Mouse (Mus musculus) macrophage (primary cell): ENCODE measurements around the gene Mfsd4b3. TPM values are rescaled to one million over a fixed set of nuclear protein-coding genes. Genes with fewer than 3 reads are reported as not detected.
"Not testable (repeated sequence)": the region's sequence is repeated elsewhere in the genome, so short reads cannot be mapped to it uniquely, and the experiment has no call there.

Experiments used
- H3K27ac ChIP-seq: fragments of 350-480 bp; formaldehyde crosslinking; 2 replicates; pipeline ENCODE4 v1.9.0; 2021
- H3K36me3 ChIP-seq: fragments of 350-480 bp; formaldehyde crosslinking; 2 replicates; pipeline ENCODE4 v1.9.0; 2021; ENCODE audit errors: inconsistent target
- H3K4me3 ChIP-seq: fragments of 350-480 bp; formaldehyde crosslinking; 2 replicates; pipeline ENCODE4 v1.9.0; 2021; ENCODE audit errors: inconsistent target
- H3K79me2 ChIP-seq: fragments of 350-480 bp; formaldehyde crosslinking; 2 replicates; pipeline ENCODE4 v1.9.0; 2021; ENCODE audit errors: inconsistent target
- WGBS: methylation state at CpG from one replicate; pipeline ENCODE4 v1.1.7; 2026; ENCODE audit warnings: inconsistent platforms; ENCODE audit not compliant: missing documents; 5-methylcytosine and 5-hydroxymethylcytosine counted together
- polyA plus RNA-seq: library from polyadenylated mRNA; stranded (reverse); fragments of 250-400 nt; gene quantifications from 3 replicates; pipeline ENCODE4 v1.2.4, GENCODE M21; 2018; ENCODE audit warnings: inconsistent platforms
- total RNA-seq, 78 experiments: library from RNA; depleted of rRNA; stranded (reverse); fragments of 250-400 nt; gene quantifications; 1 replicate in 9 of 78; 2 replicates in 24 of 78; 3 replicates in 43 of 78; 4 replicates in 2 of 78; pipeline ENCODE4 v1.2.4; 2018; ENCODE audit warnings: inconsistent platforms in 56 of 78

Gene Mfsd4b3
- 1 to 10 TPM in 12 of 26 experiments, under 1 TPM in 7, not detected in 7; 0.60 to 3.1 (median 1.3) TPM for total RNA-seq (2018; cell fraction: chromatin; rRNA removed)
- 1 to 10 TPM; 1.3 to 4.1 (median 2.9) TPM for total RNA-seq (2018; cell fraction: cytosol; rRNA removed)
- 1 to 10 TPM in 23 of 26 experiments, under 1 TPM in 3; 0.35 to 5.9 (median 2.6) TPM for total RNA-seq (2018; cell fraction: nucleus; rRNA removed)
- 1.5 to 2.7 TPM (median 2.0 TPM) in 3 replicates for polyA plus RNA-seq

GRCm38 (mm10) chr10:39959761-39960440 lies at the start of gene Mfsd4b3:
TSS of gene Mfsd4b3 (minus strand) at chr10:39960153.
- WGBS, result 1% methylated on average over 38 of the region's 38 CpGs
- Histone ChIP-seq H3K27ac (peak within 1 kb of the TSS; percentile 87), H3K79me2 (no peaks in the 10 kb centered on the region), H3K4me3 (peak within 1 kb of the TSS; percentile 39), H3K36me3 (no peaks in the 10 kb centered on the region)

GRCm38 (mm10) chr10:40009591-40009990 lies 49.6 kb upstream of the Mfsd4b3 start:
- Histone ChIP-seq H3K36me3 (no peaks in the 10 kb centered on the region), H3K79me2 (no peaks in the 10 kb centered on the region), H3K27ac (no peak overlapping the region), H3K4me3 (no peak overlapping the region)
- WGBS, result 84% methylated on average over 11 of the region's 11 CpGs

- 90% methylated on average over 4 of the region's 4 CpGs for WGBS
- H3K79me2 ChIP-seq, H3K4me3 ChIP-seq, H3K36me3 ChIP-seq, H3K27ac ChIP-seq: not testable (repeated sequence)
Measured at GRCm38 (mm10) chr10:40008847-40009246, 48.9 kb upstream of the Mfsd4b3 start.

GRCm38 (mm10) chr10:40007953-40008352 lies 48.0 kb upstream of the Mfsd4b3 start:
- Histone ChIP-seq H3K4me3 (no peak overlapping the region), H3K36me3 (no peaks in the 10 kb centered on the region), H3K27ac (no peak overlapping the region), H3K79me2 (no peaks in the 10 kb centered on the region)
- 96% methylated on average over 3 of the region's 4 CpGs for WGBS

- WGBS, result 92% methylated on average over 10 of the region's 10 CpGs
- Histone ChIP-seq H3K4me3 (no peak overlapping the region), H3K79me2 (no peaks in the 10 kb centered on the region), H3K27ac (no peak overlapping the region), H3K36me3 (no peaks in the 10 kb centered on the region)
Measured at GRCm38 (mm10) chr10:40006963-40007362, 47.0 kb upstream of the Mfsd4b3 start.

- no peak overlapping the region for H3K27ac ChIP-seq
- 92% methylated on average over 2 of the region's 2 CpGs for WGBS
- no peaks in the 10 kb centered on the region for H3K79me2 ChIP-seq
- no peak overlapping the region for H3K4me3 ChIP-seq
- no peaks in the 10 kb centered on the region for H3K36me3 ChIP-seq
Measured at GRCm38 (mm10) chr10:40000746-40001145, 40.8 kb upstream of the Mfsd4b3 start.

- Histone ChIP-seq H3K27ac (no peak overlapping the region), H3K79me2 (no peaks in the 10 kb centered on the region), H3K4me3 (no peak overlapping the region), H3K36me3 (no peaks in the 10 kb centered on the region)
- WGBS, result 89% methylated on average over 4 of the region's 4 CpGs
Measured at GRCm38 (mm10) chr10:39991155-39991554, 31.2 kb upstream of the Mfsd4b3 start.

- Histone ChIP-seq H3K79me2 (no peaks in the 10 kb centered on the region), H3K4me3 (no peak within 1 kb of the TSS), H3K36me3 (no peaks in the 10 kb centered on the region), H3K27ac (no peak within 1 kb of the TSS)
- 92% methylated on average over 11 of the region's 12 CpGs for WGBS
Measured at GRCm38 (mm10) chr10:39986466-39986865, 26.5 kb upstream of the Mfsd4b3 start, which contains the start of gene Mfsd4b5. TSS of gene Mfsd4b5 (minus strand) at chr10:39986646.

- H3K4me3 ChIP-seq, result no peak overlapping the region
- H3K27ac ChIP-seq, result no peak overlapping the region
- 37% methylated on average over 5 of the region's 5 CpGs for WGBS
- no peaks in the 10 kb centered on the region for H3K36me3 ChIP-seq
- no peaks in the 10 kb centered on the region for H3K79me2 ChIP-seq
Measured at GRCm38 (mm10) chr10:39982604-39983003, 22.7 kb upstream of the Mfsd4b3 start.

- Histone ChIP-seq H3K79me2 (no peaks in the 10 kb centered on the region), H3K36me3 (no peaks in the 10 kb centered on the region), H3K27ac (no peak overlapping the region), H3K4me3 (no peak overlapping the region)
- WGBS, result 80% methylated on average over 1 of the region's 1 CpGs
Measured at GRCm38 (mm10) chr10:39978231-39978630, 18.3 kb upstream of the Mfsd4b3 start.

GRCm38 (mm10) chr10:39977346-39977745 lies 17.4 kb upstream of the Mfsd4b3 start:
- no peak overlapping the region for H3K4me3 ChIP-seq

GRCm38 (mm10) chr10:39975771-39976170 lies 15.8 kb upstream of the Mfsd4b3 start:
- Histone ChIP-seq H3K27ac (no peak overlapping the region), H3K4me3 (no peak overlapping the region), H3K79me2 (no peaks in the 10 kb centered on the region), H3K36me3 (no peaks in the 10 kb centered on the region)
- 86% methylated on average over 2 of the region's 2 CpGs for WGBS

More at GRCm38 (mm10) chr10:39977346-39977745, 17.4 kb upstream of the Mfsd4b3 start:
- WGBS, result 93% methylated on average over 4 of the region's 4 CpGs
- Histone ChIP-seq H3K27ac (no peak overlapping the region), H3K79me2 (no peaks in the 10 kb centered on the region), H3K36me3 (no peaks in the 10 kb centered on the region)

- Histone ChIP-seq H3K4me3 (no peak overlapping the region), H3K36me3 (no peaks in the 10 kb centered on the region), H3K79me2 (no peaks in the 10 kb centered on the region), H3K27ac (no peak overlapping the region)
- 71% methylated on average over 10 of the region's 11 CpGs for WGBS
Measured at GRCm38 (mm10) chr10:39974982-39975381, 15.0 kb upstream of the Mfsd4b3 start.

GRCm38 (mm10) chr10:39967512-39967911 lies 7.6 kb upstream of the Mfsd4b3 start:
- Histone ChIP-seq H3K4me3 (no peak overlapping the region), H3K36me3 (no peaks in the 10 kb centered on the region), H3K79me2 (no peaks in the 10 kb centered on the region), H3K27ac (no peak overlapping the region)
- WGBS, result 92% methylated on average over 3 of the region's 3 CpGs

GRCm38 (mm10) chr10:39961906-39962305 lies 2.0 kb upstream of the Mfsd4b3 start:
- H3K79me2 ChIP-seq, result no peaks in the 10 kb centered on the region
- no CpG with 5 or more reads among the region's 1 CpGs for WGBS
- H3K4me3 ChIP-seq, result no peak overlapping the region
- no peak overlapping the region for H3K27ac ChIP-seq
- no peaks in the 10 kb centered on the region for H3K36me3 ChIP-seq
